Mouse (Mus musculus) lung, postnatal 0 days (tissue): ENCODE results near the gene Rnf38. TPM values are rescaled to one million over a fixed set of nuclear protein-coding genes. Genes with fewer than 3 reads are reported as not detected.

Source experiments
- ATAC-seq: fragments of 200-750 bp; cut with Nextera tagmentation; 2 replicates; pipeline ENCODE4 v1.8.0; 2017; ENCODE audit warnings: moderate library complexity
- DNase-seq: peaks from one replicate; pipeline ENCODE4 v3.0.0-alpha.2; 2016; ENCODE audit warnings: low spot score
- H3K27ac ChIP-seq: fragments of 300-500 bp; sonication (generic); 2 replicates; pipeline ENCODE4 v1.5.1; 2014; ENCODE audit warnings: antibody characterized with exemption, mild to moderate bottlenecking, low read length, mixed read lengths
- H3K27me3 ChIP-seq: fragments of 300-500 bp; sonication (generic); replicated peaks from 2 replicates; pipeline ENCODE4 v1.6.1; 2014; ENCODE audit warnings: low read length, mixed read lengths; ENCODE audit not compliant: insufficient read depth
- H3K36me3 ChIP-seq: fragments of 300-500 bp; sonication (generic); 2 replicates; pipeline ENCODE4 v1.6.1; 2014; ENCODE audit warnings: low read length, mixed read lengths; ENCODE audit not compliant: insufficient read depth
- H3K4me1 ChIP-seq: fragments of 300-500 bp; sonication (generic); 2 replicates; pipeline ENCODE4 v1.6.1; 2014; ENCODE audit warnings: antibody characterized with exemption, low read depth, low read length, mixed read lengths; ENCODE audit not compliant: insufficient read depth
- H3K4me2 ChIP-seq: fragments of 300-500 bp; sonication (generic); replicated peaks from 2 replicates; pipeline ENCODE4 v1.6.1; 2014; ENCODE audit warnings: low read depth, mild to moderate bottlenecking, low read length, moderate library complexity, mixed read lengths
- H3K4me3 ChIP-seq: fragments of 300-500 bp; sonication (generic); 2 replicates; pipeline ENCODE4 v1.5.1; 2014; ENCODE audit warnings: low read depth, low read length
- H3K9ac ChIP-seq: fragments of 300-500 bp; sonication (generic); replicated peaks from 2 replicates; pipeline ENCODE4 v1.6.1; 2014; ENCODE audit warnings: low read depth, mild to moderate bottlenecking
- H3K9me3 ChIP-seq: fragments of 300-500 bp; sonication (generic); 2 replicates; pipeline ENCODE4 v1.6.1; 2016; ENCODE audit warnings: low read length, mixed read lengths
- CTCF ChIP-seq: IDR thresholded peaks from 2 replicates; pipeline ENCODE4 v1.5.1; 2016; ENCODE audit warnings: antibody characterized with exemption, mild to moderate bottlenecking
- EP300 ChIP-seq: IDR thresholded peaks from 2 replicates; pipeline ENCODE4 v1.6.1; 2016; ENCODE audit warnings: antibody characterized with exemption, mild to moderate bottlenecking, control low read depth
- WGBS: fragments of 180-500 bp; shearing (Covaris S2); extraction: QIAGEN DNeasy Blood & Tissue Kit; methylation state at CpG from one replicate; pipeline ENCODE4 v1.1.7; 2014; 5-methylcytosine and 5-hydroxymethylcytosine counted together
- microRNA-seq: library from miRNA; unstranded; fragments of <30 nt; microRNA quantifications from one replicate; pipeline ENCODE4, GENCODE M21; 2016
- polyA plus RNA-seq: library from polyadenylated mRNA; unstranded; fragments of >200 nt; fragmentation: Nextera tagmentation; extraction: Ambion mirVana; gene quantifications from 2 replicates; pipeline ENCODE4 v1.2.1, GENCODE M21; 2015

The Rnf38 gene
- polyA plus RNA-seq, 1 experiment from 2014 or later = 12.1 TPM

DNA sequence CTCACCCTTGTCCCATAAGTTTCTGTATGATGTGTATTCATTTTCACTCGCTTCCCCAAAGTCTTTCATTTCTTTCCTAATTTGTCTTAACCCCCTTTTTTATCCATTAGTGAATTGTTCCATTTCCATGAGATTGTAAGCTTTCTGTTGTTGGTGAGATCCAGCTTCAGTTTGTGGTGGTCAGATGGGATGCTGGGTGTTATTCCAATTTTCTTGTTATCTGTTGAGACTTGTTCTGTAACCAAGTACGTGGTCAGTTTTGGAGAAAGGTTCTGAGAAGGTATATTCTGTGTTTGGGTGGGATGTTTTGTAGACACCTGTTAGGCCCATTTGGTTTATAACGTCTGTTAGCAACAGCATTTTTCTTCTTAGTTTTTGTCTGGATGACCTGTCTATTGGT lies 148.0 kb downstream of the Rnf38 start:
- DNase-seq = no peak
- Histone ChIP-seq H3K9ac (no peak overlapping the region), H3K9me3 (no peaks in the 10 kb centered on the region), H3K4me2 (no peak overlapping the region), H3K27me3 (no peaks in the 10 kb centered on the region), H3K27ac (no peak overlapping the region), H3K4me3 (no peak overlapping the region), H3K36me3 (no peaks in the 10 kb centered on the region), H3K4me1 (peaks cover 3% of the 10 kb centered on the region)
- WGBS = 92% methylated on average over 3 of the region's 3 CpGs
- no peak for ATAC-seq
- TF ChIP-seq CTCF = no peak
- TF ChIP-seq EP300 = no peak

DNA sequence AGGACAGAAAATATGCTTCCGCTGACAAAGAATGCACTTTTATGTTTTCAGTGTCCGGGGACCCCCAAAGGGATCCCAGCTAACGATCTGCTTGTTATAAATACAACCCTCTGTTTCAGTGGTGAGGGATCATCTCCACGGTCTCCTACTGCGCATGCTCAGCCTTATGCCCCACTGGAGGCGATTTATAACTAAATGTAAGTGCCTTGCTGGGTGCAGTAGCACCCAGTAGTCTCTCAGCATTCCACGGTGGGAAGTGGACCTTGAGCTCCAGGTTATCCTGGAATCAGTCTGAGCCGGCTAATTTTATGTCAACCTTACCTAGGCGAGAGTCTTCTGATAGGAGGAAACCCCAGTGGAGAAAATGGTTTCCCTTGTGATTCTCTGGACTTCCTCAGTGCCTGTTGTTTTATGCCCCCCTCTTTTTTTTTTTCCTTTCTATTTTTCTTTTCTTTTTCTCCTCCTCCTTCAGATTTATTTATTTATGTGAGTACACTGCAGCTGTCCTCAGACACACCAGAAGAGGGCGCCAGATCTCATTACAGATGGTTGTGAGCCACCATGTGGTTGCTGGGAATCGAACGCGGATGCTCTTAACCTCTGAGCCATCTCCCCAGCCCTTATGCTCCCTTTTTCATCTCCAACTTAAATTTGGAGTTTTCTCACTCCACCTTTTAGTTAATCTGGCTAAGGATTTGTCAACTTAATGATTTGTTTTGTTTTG lies 148.8 kb downstream of the Rnf38 start:
- Histone ChIP-seq H3K4me2 (peak overlapping the region; percentile 49), H3K9me3 (no peaks in the 10 kb centered on the region), H3K27me3 (no peaks in the 10 kb centered on the region), H3K9ac (0 out of 2 replicates have a peak overlapping the region, but pooled peaks have one; percentile 23), H3K27ac (peak overlapping the region; percentile 33), H3K4me3 (peak overlapping the region; percentile 14), H3K36me3 (no peaks in the 10 kb centered on the region), H3K4me1 (peaks cover 3% of the 10 kb centered on the region)
- WGBS = 67% methylated on average over 13 of the region's 13 CpGs
- DNase-seq = no peak
- no peak for TF ChIP-seq EP300
- TF ChIP-seq CTCF = peak; percentile 30
- ATAC-seq = no peak

DNA sequence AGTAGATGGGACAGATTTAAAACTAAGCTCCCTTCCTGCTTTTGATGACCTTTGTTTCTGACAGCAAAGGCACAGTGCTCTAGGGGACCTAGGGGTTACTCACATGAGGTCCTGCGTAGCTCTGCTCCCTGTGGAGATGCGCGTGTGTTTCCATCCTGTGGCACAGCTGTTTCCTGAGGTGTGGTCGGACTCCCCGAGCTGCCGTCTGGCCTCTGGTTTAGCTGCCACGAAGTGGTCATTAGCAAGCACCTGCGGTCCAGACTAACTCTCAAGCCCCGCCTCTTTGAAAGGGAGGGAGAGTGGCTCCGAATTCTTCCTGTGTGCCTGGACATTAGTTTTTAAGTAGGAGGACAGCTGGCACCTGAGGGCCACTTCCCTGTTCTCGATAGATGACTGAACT lies 149.6 kb downstream of the Rnf38 start, which contains the start of gene Gne:
Gene Gne, minus strand, starts transcription at position 233 of the 400 bp plus-strand sequence.
- peak within 1 kb of the TSS; percentile 49 for H3K4me2 ChIP-seq
- no peaks in the 10 kb centered on the region for H3K9me3 ChIP-seq
- TF ChIP-seq EP300 (peak; percentile 27; the same call in 1 of the 2 replicates), CTCF (no peak)
- peaks cover 3% of the 10 kb centered on the region for H3K4me1 ChIP-seq
- DNase-seq (peak; percentile 80), ATAC-seq (peak; percentile 91)
- H3K4me3 ChIP-seq = peak within 1 kb of the TSS; percentile 14
- 6% methylated on average over 11 of the region's 11 CpGs for WGBS
- H3K27ac ChIP-seq = peak within 1 kb of the TSS; percentile 33
- H3K36me3 ChIP-seq = no peaks in the 10 kb centered on the region
- 0 out of 2 replicates have a peak within 1 kb of the TSS, but pooled peaks have one; percentile 23 for H3K9ac ChIP-seq
- H3K27me3 ChIP-seq = no peaks in the 10 kb centered on the region

DNA sequence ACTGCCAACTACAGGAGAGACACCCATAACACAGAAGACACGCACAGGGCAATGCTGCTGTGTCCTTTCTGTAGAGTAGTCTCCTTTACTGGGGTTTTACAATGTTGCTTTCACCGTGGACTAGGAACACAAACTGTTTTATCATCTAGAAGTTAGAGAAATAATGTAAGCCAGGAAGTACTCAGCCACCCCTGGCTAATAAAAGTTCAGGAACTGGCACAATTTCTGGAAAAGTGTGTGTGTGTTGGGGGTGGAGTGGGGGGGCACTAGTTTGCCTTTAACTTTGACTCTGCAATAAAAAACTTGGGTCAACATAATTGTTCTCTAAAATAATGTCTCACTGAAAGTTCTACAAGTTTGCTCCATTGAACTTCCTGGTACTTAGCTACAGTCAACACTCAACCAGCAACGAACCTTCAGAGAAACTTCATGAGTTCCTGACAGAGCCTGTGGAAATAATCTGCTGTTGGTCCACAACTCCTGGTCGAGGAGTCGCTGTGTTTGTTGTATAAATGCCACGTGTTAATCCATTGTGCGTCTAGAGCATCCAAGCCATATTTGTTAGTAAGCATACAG lies 155.1 kb downstream of the Rnf38 start:
- DNase-seq (peak; percentile 81), ATAC-seq (peak; percentile 76)
- H3K4me1 ChIP-seq = no peaks in the 10 kb centered on the region; the same call in 1 of the 2 replicates
- H3K9ac ChIP-seq = no peak overlapping the region
- no peaks in the 10 kb centered on the region for H3K36me3 ChIP-seq
- TF ChIP-seq EP300 (0 out of 2 replicates have a peak, but pooled peaks have one; percentile 39), CTCF (no peak)
- H3K27ac ChIP-seq = peak overlapping the region; percentile 54; the same call in 1 of the 2 replicates
- H3K4me3 ChIP-seq = no peak overlapping the region
- 54% methylated on average over 7 of the region's 7 CpGs for WGBS
- H3K4me2 ChIP-seq = no peak overlapping the region
- H3K27me3 ChIP-seq = no peaks in the 10 kb centered on the region
- no peaks in the 10 kb centered on the region for H3K9me3 ChIP-seq

Small RNA genes lying within 50 kb of the gene (microRNA-seq; reads per million reads assigned to microRNA genes)
- not detected for gene Mir5106

Other genes with a start within 250 kb of the Rnf38 start
- gene Clta, start 229.3 kb downstream of the Rnf38 start, polyA plus RNA-seq = 209 and 221 TPM in 2 replicates
- 25.1 and 33.1 TPM in 2 replicates for gene Gne, start 149.6 kb downstream of the Rnf38 start, polyA plus RNA-seq
- 1.6 and 3.2 TPM in 2 replicates for gene Melk, start 67.1 kb upstream of the Rnf38 start, polyA plus RNA-seq